Mouse (Mus musculus) left cerebral cortex, adult 6 months (tissue): ENCODE data around the gene Spam1. TPM values are rescaled to one million over a fixed set of nuclear protein-coding genes. Genes with fewer than 3 reads are reported as not detected.

Experiments used
- long read RNA-seq, 2 experiments: library from polyadenylated mRNA; unstranded; transcript quantifications; one replicate each; pipeline ENCODE4 v2.0.0; 2019 to 2020
- polyA plus RNA-seq: library from polyadenylated mRNA; unstranded; fragments of <200 nt; fragmentation: Nextera tagmentation; gene quantifications from 2 replicates; pipeline ENCODE4 v1.2.3, GENCODE M21; 2021

The Spam1 gene
- not detected in 2 replicates for polyA plus RNA-seq
- long read RNA-seq, experiment 1, result 0 reads
- long read RNA-seq, experiment 2, result 0 reads

DNA sequence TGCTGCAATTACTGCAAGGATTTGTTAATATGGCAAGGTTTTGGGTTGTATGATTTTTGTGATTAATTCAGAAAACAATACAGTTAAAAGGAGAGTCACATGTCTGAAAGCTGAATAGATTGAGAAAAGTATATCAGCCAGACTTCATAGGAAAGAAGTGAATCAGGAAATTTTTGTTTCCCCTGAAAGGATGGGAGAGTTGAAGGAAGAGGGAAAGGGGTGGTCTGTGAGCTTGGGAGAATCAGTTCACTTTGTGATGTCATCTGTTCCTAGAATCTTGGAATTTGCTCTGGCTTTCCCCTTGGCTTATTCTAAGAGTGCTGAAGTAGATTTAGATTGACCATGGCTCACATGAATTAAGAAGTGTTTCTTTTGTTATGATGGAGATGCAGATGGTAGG lies at the start of gene Spam1:
Gene Spam1, plus strand, starts transcription at position 301 of the 400 bp plus-strand sequence.

DNA sequence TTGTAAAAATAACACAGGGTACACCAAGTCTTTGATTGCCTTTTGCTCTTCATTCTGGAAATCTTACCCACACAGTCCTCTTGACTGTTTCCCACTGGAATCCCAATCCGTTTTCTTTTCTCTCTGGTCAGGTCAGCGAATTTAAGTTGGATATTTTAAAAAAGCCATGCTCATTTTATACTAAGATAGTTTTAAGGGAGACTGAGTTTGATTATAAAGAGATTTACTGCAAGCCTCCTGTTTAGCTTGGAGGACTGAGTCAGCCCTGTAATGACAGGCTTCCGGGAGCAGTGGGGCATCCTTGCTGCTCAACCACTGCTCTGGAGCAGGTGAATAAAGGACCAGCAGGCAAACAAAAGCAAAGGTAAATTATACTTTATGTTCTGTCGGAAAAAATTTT lies 43.0 kb upstream of the Spam1 start, which contains the start of gene Hyal4:
Gene Hyal4, plus strand, starts transcription at position 301 of the 400 bp plus-strand sequence.

Other genes starting within 250 kb of the Spam1 start
- not detected in 2 replicates for gene Lmod2, start 193.4 kb upstream of the Spam1 start, polyA plus RNA-seq
- gene Wasl, start 126.2 kb upstream of the Spam1 start, polyA plus RNA-seq, result 131 and 165 TPM in 2 replicates
- gene Hyal6, start 57.9 kb upstream of the Spam1 start, polyA plus RNA-seq, result not detected in 2 replicates
- not detected in 2 replicates for gene Hyal4, start 42.9 kb upstream of the Spam1 start, polyA plus RNA-seq
- gene Hyal5, start 66.8 kb downstream of the Spam1 start, polyA plus RNA-seq, result not detected in 2 replicates
- gene Tmem229a, start 165.1 kb downstream of the Spam1 start, polyA plus RNA-seq, result 16.8 and 20.7 TPM in 2 replicates